Mouse (Mus musculus): ENCODE data around the gene Tm4sf5. TPM values are rescaled to one million over a fixed set of nuclear protein-coding genes. Genes with fewer than 3 reads are reported as not detected.
A peak's percentile ranks its signal among the peaks of the same experiment; 100 is the strongest.

The Tm4sf5 gene
- total and polyA plus RNA-seq, 3 experiments, result 5.5 to 24.5 (median 11.7) TPM

DNA sequence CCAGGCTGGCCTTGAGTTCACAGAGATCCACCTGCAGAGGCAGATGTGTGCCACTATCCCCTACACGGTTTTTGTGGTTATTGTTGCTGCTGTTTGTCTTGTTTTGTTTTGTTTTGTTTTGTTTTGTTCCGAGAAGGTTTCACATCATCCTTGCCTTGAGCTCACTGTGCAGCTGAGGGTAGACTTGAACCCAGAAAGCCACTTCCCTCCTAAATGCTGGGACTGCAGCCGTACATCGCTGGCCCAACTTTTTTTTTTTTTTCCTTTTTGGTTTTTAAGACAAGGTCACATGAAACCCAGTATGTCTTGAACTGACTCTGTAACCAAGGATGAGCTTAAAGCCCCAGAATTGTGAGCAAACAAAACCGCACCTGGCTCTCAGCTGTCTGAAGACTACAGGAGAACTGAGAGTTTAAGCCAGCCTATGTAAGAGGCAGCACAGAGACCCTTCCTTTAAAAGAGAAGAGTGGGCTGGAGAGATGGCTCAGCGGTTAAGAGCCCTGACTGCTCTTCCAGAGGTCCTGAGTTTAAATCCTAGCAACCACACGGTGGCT is 2.0 kb downstream of the Tm4sf5 start:
- H3K79me2 ChIP-seq (replicated peaks; ENCODE audit: control insufficient read depth, extremely low read depth, insufficient read depth, poor library complexity, severe bottlenecking), result no peaks in the 10 kb centered on the region
- in situ Hi-C loops (cut with MboI; ENCODE audit: low pct_ligation_motif_present, low pct_unique_long_range_greater_than_20kb, low sequenced_read_pairs), result loop anchor here (5.0 to 10.0 kb wide), 2 partner anchors 95 to 182 kb away; partner anchors contain the start of genes Alox12e and Pelp1
- peaks cover 12 to 71% of the 10 kb centered on the region in 2 experiments for H3K4me1 ChIP-seq (ENCODE audit: control insufficient read depth in 1 of 2, insufficient read depth in 2 of 2)
- TF ChIP-seq MYC (IDR thresholded peaks at IDR 0.05; ENCODE audit: low read depth, low read length), result no peak
- TF ChIP-seq TCF12 (IDR thresholded peaks at IDR 0.05; ENCODE audit: low read depth, low read length), result no peak
- TF ChIP-seq SMC3 (IDR thresholded peaks at IDR 0.05; ENCODE audit: low read depth, low read length), result no peak
- TF ChIP-seq MAZ (IDR thresholded peaks at IDR 0.05; ENCODE audit: low read depth, low read length), result no peak
- TF ChIP-seq RCOR1 (conservative IDR thresholded peaks at IDR 0.05; ENCODE audit: low read depth, low read length), result 0 out of 2 replicates have a peak, but pooled peaks have one; percentile 27
- peak; percentile 88 for TF ChIP-seq ZNF384 (IDR thresholded peaks at IDR 0.05; ENCODE audit: low read depth, low read length)
- peak; percentile 55; the same call in 1 of the 2 replicates for TF ChIP-seq SIN3A (IDR thresholded peaks at IDR 0.05; ENCODE audit: low read length)
- TF ChIP-seq MEF2A (IDR thresholded peaks at IDR 0.05; ENCODE audit: borderline replicate concordance, low read depth, low read length), result no peak
- TF ChIP-seq EP300 (IDR thresholded peaks at IDR 0.05; ENCODE audit: low read length), result peak; percentile 17; the same call in 1 of the 2 replicates
- peak; percentile 36; the same call in 1 of the 2 replicates for TF ChIP-seq ETS1 (conservative IDR thresholded peaks at IDR 0.05; ENCODE audit: low read depth, low read length)
- DNase-seq (ENCODE audit: extremely low read depth), result peak; percentile 52
- H3K9me3 ChIP-seq (replicated peaks; ENCODE audit: low read length), result no peaks in the 10 kb centered on the region
- H3K4me2 ChIP-seq (ENCODE audit: insufficient read depth, low read depth, poor library complexity, severe bottlenecking), result no peak overlapping the region
- no peak overlapping the region for H3K4me3 ChIP-seq (replicated peaks in 1 of 3; ENCODE audit: low read depth in 2 of 3, low read length in 2 of 3, poor library complexity in 1 of 3)
- no peak overlapping the region for H3K9ac ChIP-seq (ENCODE audit: insufficient read depth, low read depth)
- H3K36me3 ChIP-seq (replicated peaks in 1 of 2; ENCODE audit: control insufficient read depth in 1 of 2, insufficient read depth in 1 of 2, low read length in 1 of 2), result no peaks in the 10 kb centered on the region
- no peak overlapping the region for H3K27ac ChIP-seq (ENCODE audit: insufficient read depth, low read depth)
- dilution Hi-C loops (cut with MboI; ENCODE audit: extremely low pct_ligation_motif_present, extremely low pct_unique_long_range_greater_than_20kb, low sequenced_read_pairs), result no loop called here
- no peaks in the 10 kb centered on the region for H3K27me3 ChIP-seq (replicated peaks)

DNA sequence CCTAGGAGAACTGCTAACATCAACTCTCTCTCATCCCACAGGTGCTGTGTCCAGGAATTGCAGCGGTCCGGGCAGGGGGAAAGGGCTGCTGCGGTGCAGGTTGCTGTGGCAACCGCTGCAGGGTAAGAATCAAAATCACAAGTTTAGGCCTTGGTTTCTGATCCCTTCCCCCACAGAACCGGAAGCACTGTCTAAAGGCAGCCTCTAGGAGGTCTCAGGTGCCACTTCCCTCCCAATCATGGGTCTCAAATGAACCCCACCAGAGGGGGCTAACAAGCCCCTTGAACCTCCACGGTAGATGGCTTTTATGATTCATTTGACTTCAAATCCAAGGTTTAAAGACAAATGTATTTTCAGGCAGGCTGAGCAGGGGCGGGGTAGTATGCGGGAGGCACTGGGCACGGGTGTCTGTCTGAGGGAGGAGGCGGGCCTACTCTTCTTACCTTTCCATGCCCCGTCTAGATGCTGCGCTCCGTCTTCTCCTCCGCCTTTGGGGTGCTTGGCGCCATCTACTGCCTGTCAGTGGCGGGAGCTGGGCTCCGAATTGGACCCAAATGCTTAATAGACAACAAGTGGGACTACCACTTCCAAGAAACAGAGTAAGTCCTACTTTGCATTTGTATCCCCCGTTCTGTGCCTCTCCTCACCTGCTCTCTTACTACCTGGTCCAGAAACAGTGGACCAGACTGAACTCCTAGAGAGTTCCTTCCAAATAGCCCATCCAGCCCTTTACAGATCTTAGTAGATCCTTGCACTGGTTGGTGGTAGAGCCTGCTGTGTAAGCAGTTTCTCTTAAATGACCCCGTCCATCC is 4.9 kb downstream of the Tm4sf5 start:
- Histone ChIP-seq H3K9ac (ENCODE audit: insufficient read depth, low read depth) (no peak overlapping the region), H3K4me1 (ENCODE audit: control insufficient read depth in 1 of 2, insufficient read depth in 2 of 2) (peaks cover 24 to 92% of the 10 kb centered on the region in 2 experiments), H3K79me2 (replicated peaks; ENCODE audit: control insufficient read depth, extremely low read depth, insufficient read depth, poor library complexity, severe bottlenecking) (no peaks in the 10 kb centered on the region), H3K36me3 (replicated peaks in 1 of 2; ENCODE audit: control insufficient read depth in 1 of 2, insufficient read depth in 1 of 2, low read length in 1 of 2) (no peaks in the 10 kb centered on the region), H3K27me3 (replicated peaks) (no peaks in the 10 kb centered on the region), H3K27ac (ENCODE audit: insufficient read depth, low read depth) (no peak overlapping the region), H3K9me3 (replicated peaks; ENCODE audit: low read length) (no peaks in the 10 kb centered on the region), H3K4me2 (ENCODE audit: insufficient read depth, low read depth, poor library complexity, severe bottlenecking) (peak overlapping the region; percentile 35; the same call in 1 of the 2 replicates), H3K4me3 (replicated peaks in 1 of 3; ENCODE audit: low read depth in 2 of 3, low read length in 2 of 3, poor library complexity in 1 of 3) (peak overlapping the region in 2 of 3 experiments; percentile 34 to 50)
- in situ Hi-C loops (cut with MboI; ENCODE audit: low pct_ligation_motif_present, low pct_unique_long_range_greater_than_20kb, low sequenced_read_pairs), result loop anchor here (5.0 to 10.0 kb wide), 2 partner anchors 98 to 185 kb away; partner anchors contain the start of genes Alox12e and Pelp1
- dilution Hi-C loops (cut with MboI; ENCODE audit: extremely low pct_ligation_motif_present, extremely low pct_unique_long_range_greater_than_20kb, low sequenced_read_pairs), result no loop called here
- peak; percentile 88 for DNase-seq (ENCODE audit: extremely low read depth)
- TF ChIP-seq CHD2 (IDR thresholded peaks at IDR 0.05; ENCODE audit: low read length), result peak; percentile 73
- TF ChIP-seq UBTF (IDR thresholded peaks at IDR 0.05; ENCODE audit: low read depth, low read length), result 0 out of 2 replicates have a peak, but pooled peaks have one; percentile 39
- TF ChIP-seq NRF1 (IDR thresholded peaks at IDR 0.05; ENCODE audit: low read depth, low read length), result no peak
- TF ChIP-seq MYC (IDR thresholded peaks at IDR 0.05; ENCODE audit: low read depth, low read length), result no peak
- TF ChIP-seq ZNF384 (IDR thresholded peaks at IDR 0.05; ENCODE audit: low read depth, low read length), result peak; percentile 63
- TF ChIP-seq PAX5 (IDR thresholded peaks at IDR 0.05; ENCODE audit: low read length), result no peak
- TF ChIP-seq HCFC1 (IDR thresholded peaks at IDR 0.05; ENCODE audit: low read depth, low read length), result 0 out of 2 replicates have a peak, but pooled peaks have one; percentile 7
- peak; percentile 58 for TF ChIP-seq BHLHE40 (IDR thresholded peaks at IDR 0.05; ENCODE audit: low read depth, low read length)
- TF ChIP-seq TCF12 (IDR thresholded peaks at IDR 0.05; ENCODE audit: low read depth, low read length), result no peak; the same call in none of the 2 replicates
- no peak for TF ChIP-seq NELFE (IDR thresholded peaks at IDR 0.05; ENCODE audit: low read depth, low read length)
- peak; percentile 60; the same call in 1 of the 2 replicates for TF ChIP-seq ZMIZ1 (IDR thresholded peaks at IDR 0.05; ENCODE audit: low read depth, low read length)
- TF ChIP-seq CTCF (conservative IDR thresholded peaks at IDR 0.05 in 1 of 2, IDR thresholded peaks at IDR 0.05 in 1 of 2; ENCODE audit: low read depth in 2 of 2, low read length in 2 of 2), result peak in 1 of 2 experiments; percentile 88; a peak in 2 of 4 replicates
- peak; percentile 48; the same call in 1 of the 2 replicates for TF ChIP-seq POLR2A (IDR thresholded peaks at IDR 0.05; ENCODE audit: low read depth, low read length)
- no peak for TF ChIP-seq ZKSCAN1 (IDR thresholded peaks at IDR 0.05; ENCODE audit: borderline replicate concordance, low read depth, low read length)
- peak; percentile 66 for TF ChIP-seq MAX (IDR thresholded peaks at IDR 0.05; ENCODE audit: low read length)
- TF ChIP-seq SMC3 (IDR thresholded peaks at IDR 0.05; ENCODE audit: low read depth, low read length), result peak; percentile 92
- no peak for TF ChIP-seq USF2 (conservative IDR thresholded peaks at IDR 0.05; ENCODE audit: low read depth, low read length)
- TF ChIP-seq CHD1 (IDR thresholded peaks at IDR 0.05; ENCODE audit: low read depth, low read length), result no peak
- no peak for TF ChIP-seq GABPA (IDR thresholded peaks at IDR 0.05; ENCODE audit: insufficient replicate concordance, low read depth, low read length)
- peak; percentile 34; the same call in 1 of the 2 replicates for TF ChIP-seq MEF2A (IDR thresholded peaks at IDR 0.05; ENCODE audit: borderline replicate concordance, low read depth, low read length)
- TF ChIP-seq IRF4 (IDR thresholded peaks at IDR 0.05; ENCODE audit: low read depth, low read length), result no peak
- no peak for TF ChIP-seq KAT2A (IDR thresholded peaks at IDR 0.05; ENCODE audit: insufficient replicate concordance, low read length)
- TF ChIP-seq USF1 (IDR thresholded peaks at IDR 0.05; ENCODE audit: low read depth, low read length), result no peak
- peak; percentile 19; the same call in 1 of the 2 replicates for TF ChIP-seq MAZ (IDR thresholded peaks at IDR 0.05; ENCODE audit: low read depth, low read length)
- TF ChIP-seq SIN3A (IDR thresholded peaks at IDR 0.05; ENCODE audit: low read length), result peak; percentile 64; the same call in 1 of the 2 replicates
